Mouse (Mus musculus) R1 (cell line): ENCODE measurements at regions not wholly inside any gene's neighbourhood (a gene's known extent, or its start where the extent isn't known, plus 50 kb on each side); places are given as distances from the start of the nearest gene placed in this dataset.

Experiments
- DNase-seq: peaks from one replicate; pipeline ENCODE4 v3.0.0-alpha.2; 2018; ENCODE audit warnings: low read depth, low spot score

DNA sequence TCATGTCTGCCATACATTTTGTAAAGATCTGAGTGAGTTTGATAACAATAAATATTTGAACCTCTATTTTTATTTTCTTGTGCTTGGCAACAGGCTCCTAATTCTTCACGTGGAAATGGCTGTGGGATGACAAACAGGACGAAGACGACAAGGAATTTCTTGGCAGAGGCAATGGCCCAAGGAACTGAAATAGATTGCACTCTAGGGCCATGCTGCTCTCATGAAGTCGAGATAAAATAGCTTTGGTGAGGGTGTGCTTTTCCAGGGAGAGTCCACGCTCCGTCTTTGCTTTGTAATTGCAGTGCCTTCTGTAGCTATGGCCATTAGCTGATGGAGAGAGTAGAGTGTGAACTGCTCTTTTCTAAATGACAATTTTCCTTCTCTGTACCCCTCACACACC is 50.9 kb upstream of the 1810046K07Rik start:
- DNase-seq = no peak

GRCm38 (mm10) chr9:51393921-51394320 is 65.2 kb upstream of the 1810046K07Rik start:
- no peak for DNase-seq

GRCm38 (mm10) chr9:51394372-51394771 is 65.7 kb upstream of the 1810046K07Rik start:
- DNase-seq = no peak

DNA sequence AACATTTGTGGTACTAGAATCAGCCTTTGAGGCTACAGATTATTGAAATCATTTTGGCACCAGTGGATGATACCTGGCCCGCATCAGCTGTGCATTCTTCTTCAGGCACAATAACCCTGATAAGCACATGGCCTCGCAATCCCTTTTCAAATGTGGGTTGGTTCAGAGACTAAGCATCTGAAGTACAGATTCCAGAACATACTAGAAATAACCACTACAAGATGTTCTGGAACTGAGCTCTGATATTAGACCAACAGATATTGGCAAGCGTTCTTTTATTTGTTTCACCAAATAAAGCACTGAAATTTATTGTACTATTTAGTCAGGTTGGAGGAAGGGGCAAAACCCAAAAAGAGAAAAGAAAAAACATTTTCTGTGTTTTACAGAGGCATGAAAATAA is 68.1 kb upstream of the 1810046K07Rik start:
- DNase-seq = no peak

DNA sequence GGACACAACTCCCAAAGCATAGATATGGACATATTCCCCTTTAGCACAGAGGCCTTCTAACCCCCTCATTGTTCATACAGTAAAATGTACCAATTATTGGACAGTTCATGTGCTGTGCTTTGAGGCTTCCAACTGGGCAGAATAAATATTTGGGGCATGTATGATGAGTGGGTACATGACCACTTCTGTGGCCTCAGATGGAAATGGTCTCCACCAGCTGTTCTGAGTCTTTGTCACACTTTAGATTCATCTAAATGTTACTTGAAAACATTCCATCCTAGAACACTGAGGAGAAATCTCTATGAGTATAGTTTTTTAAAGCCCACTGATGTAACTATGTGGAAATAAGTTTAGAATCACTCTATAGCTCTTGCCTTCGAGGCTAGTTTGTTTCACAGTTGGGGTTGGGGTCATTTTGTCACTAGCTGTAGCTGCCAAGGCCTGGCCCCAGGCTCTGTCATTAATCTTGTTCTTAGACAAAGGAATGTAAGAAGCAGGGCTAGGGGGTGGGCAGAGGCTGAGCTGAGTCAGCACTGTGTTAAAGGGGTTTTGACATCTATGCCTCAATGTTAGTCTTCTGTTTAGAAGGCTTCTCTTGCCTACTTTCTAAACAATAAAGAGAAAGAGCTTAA is 69.0 kb upstream of the 1810046K07Rik start:
- DNase-seq = no peak

- DNase-seq = no peak
Observed at GRCm38 (mm10) chr9:51398886-51399285, 70.2 kb upstream of the 1810046K07Rik start.

DNA sequence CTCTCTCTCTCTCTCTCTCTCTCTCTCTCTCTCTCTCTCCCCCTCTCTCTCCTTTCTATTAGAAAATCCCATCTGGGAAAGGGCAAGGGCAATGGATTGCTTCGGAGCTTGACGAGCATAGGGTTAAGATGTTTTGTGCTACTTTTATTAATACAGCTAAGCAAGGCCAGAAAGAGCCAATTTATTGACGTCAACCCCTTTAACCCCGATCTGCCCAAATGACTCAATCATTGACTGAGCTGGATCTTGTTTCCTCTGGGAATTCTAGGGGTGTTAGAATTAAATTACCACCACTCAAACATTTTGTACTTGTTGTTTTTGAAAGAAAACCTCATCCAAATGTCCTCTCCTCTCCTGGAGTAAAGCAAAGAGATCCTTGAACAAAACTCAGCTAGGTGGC is 70.6 kb upstream of the 1810046K07Rik start:
- no peak for DNase-seq

DNA sequence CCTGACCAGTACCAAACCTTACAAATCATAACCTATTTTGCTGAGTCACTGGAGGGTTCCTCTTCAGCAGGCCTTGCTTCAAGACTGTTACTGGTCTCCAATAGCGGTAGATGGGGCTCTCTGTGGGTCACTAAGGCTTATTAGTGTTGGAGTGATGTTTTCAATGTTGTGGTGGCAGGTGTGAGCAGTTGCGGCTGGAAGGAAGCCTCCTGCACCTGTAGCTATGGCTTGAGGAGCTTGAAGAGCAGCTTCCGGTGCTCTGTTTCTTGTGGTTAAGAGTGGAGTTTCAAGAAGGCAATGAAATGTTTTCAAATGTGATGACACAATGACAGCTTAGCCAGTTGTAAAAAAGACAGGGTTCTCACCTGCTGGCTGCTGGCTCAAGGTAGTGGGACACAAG is 73.1 kb upstream of the 1810046K07Rik start:
- no peak for DNase-seq

DNA sequence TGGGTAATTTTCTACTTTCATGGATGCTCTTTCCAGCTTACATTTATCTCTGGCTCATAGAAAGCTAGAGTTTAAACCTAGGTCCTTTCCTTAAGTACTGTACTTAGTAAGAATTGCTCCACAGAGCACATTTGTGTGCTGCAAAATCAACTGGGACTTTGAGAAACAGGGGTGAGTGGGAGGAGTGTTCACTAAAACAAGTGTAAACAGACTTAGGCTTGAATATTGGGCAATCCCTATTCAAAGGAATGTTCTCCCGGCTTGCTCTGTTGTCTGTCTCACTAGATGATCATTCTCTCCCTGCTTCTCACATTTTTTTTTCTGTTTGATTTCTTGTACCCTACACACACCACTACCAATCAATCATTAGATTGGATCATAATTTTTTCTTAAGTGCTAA is 79.3 kb upstream of the 1810046K07Rik start:
- DNase-seq = no peak

DNA sequence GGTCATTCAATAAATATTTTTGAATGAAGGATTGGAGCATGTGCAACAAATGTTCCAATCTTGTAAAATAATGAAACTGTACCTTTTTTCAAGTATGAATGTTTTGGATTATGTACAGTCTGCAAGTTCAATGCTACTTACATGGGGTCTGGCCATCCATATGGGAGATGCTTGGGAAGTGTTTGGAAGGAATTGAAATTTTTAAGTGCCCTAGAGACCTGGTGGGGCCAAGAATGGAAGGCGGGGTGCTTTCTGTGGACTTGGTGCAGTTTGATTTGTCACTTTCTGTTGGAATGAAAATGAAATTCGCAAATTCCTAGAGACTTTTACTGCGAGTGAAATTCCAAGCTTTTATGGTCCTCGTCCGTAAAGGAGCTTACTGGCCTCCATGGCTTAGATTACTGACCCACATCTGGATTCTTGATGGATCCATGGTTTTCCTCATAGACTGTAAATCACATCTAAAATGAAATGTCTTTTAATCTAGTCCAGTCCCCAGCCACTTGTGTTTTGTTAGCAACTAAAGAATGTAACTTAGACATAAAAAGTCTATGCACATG is 90.3 kb upstream of the 1810046K07Rik start:
- no peak for DNase-seq

DNA sequence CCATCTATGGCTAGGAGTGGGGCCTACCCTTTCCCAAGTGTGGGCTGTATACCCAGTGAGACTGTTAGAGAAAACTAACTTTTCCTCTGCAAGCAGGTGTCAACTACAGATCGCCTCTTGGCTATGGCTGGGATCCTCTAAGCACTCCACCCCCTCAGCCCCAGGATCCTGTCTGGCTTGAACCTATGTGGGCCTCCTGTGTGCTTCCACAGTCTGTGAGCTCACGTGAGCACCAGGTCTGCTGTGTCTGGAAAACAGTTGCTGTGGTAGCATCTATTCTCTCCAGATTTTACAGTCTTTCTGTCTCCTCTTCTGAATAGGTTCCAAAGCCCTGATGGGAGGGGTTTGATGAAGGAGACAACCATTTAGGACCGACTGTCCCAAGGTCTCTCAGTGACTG is 93.8 kb upstream of the 1810046K07Rik start:
- no peak for DNase-seq

GRCm38 (mm10) chr9:51423341-51423740 is 94.6 kb upstream of the 1810046K07Rik start:
- DNase-seq = no peak

DNA sequence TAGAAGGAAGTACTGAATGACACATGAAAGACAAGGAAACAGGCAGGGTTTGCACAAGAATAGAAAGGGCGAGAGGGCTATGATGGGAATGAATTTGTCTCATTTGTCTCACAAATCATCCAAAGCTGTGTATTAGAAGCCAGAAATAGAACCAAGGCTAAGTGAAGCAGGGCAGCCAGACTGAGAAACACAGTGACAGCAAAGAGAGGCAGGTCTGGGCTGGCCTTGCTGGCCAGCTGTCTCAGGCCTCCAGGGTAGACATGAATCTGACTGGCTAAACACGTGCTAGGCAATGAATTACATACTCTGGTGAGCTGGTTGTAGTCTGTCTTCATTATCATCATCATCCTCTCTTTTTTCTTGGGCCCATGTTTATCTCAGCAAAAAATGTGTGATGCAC is 101.7 kb upstream of the 1810046K07Rik start:
- DNase-seq = no peak

GRCm38 (mm10) chr9:51437130-51437529 is 108.4 kb upstream of the 1810046K07Rik start:
- DNase-seq = no peak

DNA sequence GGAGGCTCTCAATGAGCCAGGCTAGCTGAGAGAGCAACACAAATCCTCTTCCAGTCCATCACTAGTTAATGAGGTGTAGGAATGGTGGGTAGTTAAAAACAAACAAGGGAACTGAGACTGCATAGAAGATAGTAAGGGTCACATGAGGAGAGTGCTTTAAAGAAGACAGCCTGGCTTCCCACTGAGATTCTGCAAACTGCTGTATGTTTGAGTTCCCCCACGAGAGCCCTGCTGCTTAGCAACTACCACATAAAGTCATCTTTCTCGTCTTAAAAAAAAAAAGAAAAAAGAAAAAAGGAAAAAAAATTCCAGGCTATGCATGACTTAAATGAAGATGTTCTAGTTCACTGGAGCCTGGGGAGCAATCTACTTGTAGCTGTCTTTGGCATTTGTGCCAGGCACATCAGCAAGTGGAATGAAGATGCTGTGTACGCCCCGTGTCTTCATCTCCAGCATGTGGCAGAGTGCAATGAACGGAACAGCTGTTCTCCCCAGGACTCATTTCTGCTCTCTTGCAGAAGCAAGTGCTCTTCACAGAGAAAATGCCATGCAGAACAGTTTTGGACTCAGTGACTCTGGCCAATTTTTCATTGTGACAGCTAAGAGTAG is 113.2 kb upstream of the 1810046K07Rik start:
- DNase-seq = no peak

- DNase-seq = no peak
Observed at GRCm38 (mm10) chr9:51455690-51456089, 127.0 kb upstream of the 1810046K07Rik start.

DNA sequence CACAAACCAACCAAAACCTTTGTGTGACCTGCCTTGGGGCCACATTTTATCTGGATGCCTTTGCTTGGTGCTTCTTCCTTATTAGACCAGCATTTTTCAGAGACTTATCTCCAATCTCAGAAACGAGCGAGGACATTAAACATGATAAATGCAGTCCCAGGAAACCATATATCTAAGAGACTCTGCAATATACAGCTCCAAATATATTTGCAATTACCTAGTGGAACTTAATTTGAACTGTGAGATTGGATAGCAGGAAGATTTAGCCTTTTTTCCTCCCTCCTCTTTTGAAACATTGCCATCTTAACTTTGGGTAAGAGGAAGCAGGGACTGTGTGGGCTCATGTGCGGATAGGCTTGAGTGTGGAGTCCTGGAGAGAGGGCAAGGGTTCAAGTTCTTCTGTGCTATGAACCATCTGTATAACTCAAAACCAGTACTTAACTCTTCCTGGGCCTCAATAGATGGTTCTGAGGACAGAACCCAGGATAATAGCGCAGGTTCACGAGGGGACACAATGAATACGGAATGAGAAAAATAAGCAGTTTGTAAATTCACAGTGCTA is 133.8 kb upstream of the 1810046K07Rik start:
- no peak for DNase-seq

- no peak for DNase-seq
Observed at GRCm38 (mm10) chr9:51470031-51470430, 141.3 kb upstream of the 1810046K07Rik start.

DNA sequence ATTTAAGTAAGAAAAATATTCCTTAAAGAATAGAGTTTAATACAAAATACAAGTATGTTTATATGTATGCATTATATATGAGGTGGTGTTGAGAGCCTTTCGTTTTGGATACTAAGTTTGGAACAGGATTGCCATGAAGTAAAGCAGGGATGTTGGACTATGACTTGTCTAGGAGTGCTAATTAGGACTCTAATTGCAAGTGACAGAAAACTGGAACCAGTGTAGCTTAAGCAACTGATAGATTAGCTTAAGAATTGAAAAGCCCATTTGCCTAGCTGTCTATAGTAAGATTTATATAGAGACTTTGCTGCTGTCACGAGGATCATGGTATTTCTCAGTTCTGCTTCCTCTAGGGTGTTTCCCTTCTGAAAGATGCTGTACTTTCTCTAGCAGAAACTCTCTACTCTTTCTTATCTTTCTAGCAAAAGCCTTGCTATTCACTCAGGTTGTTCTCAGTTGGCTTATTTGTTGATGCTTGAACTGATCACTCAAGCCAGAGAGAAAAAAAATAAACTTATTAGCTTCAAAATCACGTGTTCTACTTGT is 147.9 kb upstream of the 1810046K07Rik start:
- no peak for DNase-seq

GRCm38 (mm10) chr9:51487840-51488239 is 159.1 kb upstream of the 1810046K07Rik start:
- DNase-seq = no peak

DNA sequence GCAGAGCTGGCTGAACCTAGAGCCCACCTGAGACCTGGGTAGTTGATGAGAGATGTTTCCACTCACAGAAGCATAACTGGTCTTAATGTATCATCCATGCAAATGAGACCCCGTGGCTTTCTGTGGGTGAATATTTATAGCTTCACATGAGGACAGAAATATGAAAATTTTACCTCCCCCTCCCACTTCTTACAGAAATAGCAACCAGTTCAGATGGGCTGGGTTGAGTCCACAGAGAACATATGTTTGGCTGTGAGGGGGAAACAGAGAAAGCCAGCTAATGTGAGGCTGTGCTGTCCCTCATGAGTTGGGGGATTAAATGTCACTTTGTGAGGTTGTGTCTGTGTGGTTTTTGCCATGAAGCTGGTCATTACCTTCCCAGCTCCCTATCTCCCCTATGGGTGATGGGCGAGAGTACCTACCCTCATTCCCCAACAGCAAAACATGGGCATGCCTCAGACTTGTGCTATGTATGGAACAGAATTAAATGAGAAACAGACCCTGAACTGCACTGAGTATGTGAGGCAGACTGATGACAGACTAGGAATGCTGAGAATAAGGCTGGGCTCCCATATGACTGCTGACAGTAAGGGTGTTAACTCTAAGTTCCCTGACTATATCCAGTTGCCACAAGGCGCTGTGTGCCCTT is 178.7 kb upstream of the 1810046K07Rik start:
- DNase-seq = no peak

DNA sequence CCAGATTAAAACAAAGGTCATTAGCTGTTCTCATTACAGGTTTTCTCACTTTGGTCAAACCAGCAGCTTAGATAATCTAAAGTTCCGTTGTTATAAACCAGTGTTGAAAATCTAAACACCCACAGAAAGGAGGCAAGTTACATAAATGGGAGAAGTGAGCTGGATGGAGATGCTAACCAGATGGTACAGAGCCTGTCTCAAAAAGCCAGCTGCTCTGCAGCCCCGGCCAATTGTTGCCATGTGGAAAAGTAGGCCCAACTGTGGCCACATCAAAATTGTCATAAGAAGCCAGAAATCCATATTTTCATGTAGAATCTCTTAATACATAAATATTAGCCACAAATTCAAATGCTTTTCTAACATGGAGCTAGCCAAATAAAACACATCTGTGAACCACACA is 188.9 kb upstream of the 1810046K07Rik start:
- no peak for DNase-seq
